Mouse (Mus musculus) thymus, postnatal 25 days (tissue): Measurements from ENCODE around the gene Timm13.
A peak's percentile ranks its signal among the peaks of the same experiment; 100 is the strongest.

ENCODE experiments used
- DNase-seq: peaks from one replicate; pipeline ENCODE4 v3.0.0; 2022

Timm13 gene

DNA sequence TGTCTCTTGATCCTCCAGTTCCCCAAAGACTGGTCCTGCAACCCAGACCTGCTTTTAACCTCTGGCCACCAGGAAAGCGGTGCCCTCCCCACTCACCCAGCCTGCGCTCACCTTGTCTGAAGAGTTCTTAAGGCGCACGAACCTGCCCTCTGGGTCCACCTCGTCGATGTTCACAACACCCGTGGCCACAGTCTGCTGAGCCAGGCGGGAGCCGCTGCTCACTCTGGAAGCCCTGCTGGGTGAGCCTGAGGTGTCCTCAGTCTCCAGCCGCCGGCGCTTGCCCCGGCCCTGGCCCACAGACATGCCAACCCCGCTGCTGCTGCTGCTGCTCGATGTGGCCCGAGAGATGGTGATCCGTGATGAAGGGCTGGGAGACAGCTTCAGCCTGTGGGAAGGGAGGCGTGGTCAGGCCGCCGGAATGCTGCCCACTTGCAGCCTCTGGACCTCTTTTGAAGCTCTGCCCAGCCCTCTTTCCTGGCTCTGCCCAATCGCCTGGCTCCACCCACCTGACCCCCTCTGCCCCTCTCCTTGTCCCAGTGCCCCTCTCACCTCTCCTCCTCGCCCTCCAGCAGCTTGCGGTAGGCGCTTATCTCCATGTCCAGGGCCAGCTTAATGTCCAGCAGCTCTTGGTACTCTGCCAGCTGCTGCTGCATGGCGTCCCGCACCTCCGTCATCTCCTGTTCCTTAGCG lies 3.4 kb upstream of the Timm13 start:
- DNase-seq, result no peak

DNA sequence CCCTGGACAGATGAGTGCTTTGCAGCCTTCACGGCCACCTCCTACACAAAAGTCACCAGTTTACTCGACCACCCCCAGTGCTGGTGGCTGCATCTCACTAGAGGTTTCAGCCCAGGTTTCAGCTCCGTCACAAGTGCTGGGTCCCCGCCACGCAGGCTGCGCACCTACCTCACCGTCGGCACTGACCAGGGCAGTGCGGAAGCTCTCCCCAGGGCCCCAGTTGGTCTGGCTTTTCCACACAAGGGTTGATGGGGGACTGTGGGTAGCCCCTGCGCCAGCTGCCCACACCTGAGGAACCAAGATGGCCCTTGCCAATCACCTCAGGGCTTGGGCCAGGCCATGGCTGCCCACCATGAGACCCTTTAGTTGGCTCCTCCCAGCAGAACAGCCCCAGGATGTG lies 2.5 kb upstream of the Timm13 start:
- DNase-seq, result no peak

DNA sequence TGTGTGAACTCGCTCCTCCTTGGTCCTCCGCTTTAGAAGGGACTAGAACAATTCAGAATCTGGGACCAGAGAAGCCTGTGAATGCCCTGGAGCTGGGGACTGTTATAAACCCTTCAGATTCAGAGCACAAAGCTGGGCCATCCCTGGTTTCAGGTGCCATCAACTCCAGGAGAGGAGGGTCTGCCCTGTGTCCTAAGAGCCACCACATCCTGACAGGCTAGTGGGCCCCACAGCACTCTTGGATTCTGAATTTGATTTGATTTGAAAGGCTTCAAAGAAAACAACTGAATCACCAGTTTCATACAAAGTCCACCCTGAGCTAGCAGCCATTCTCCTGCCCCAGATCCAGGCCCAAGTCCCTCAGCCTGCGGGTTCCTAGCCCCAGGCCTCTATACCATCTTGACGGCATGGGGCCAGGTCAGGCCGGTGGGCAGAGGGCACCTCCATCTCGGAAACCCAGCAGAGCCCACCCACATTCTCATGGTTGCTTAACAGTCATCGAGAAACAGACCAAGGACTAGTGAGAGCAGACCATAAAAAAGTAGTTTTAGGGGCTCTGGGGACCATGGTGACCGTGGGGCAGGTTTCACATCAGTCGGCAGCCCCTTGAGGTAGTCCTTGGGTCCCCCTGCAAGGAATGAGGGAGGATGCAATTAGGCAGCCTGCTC lies 1.6 kb upstream of the Timm13 start:
- no peak for DNase-seq

DNA sequence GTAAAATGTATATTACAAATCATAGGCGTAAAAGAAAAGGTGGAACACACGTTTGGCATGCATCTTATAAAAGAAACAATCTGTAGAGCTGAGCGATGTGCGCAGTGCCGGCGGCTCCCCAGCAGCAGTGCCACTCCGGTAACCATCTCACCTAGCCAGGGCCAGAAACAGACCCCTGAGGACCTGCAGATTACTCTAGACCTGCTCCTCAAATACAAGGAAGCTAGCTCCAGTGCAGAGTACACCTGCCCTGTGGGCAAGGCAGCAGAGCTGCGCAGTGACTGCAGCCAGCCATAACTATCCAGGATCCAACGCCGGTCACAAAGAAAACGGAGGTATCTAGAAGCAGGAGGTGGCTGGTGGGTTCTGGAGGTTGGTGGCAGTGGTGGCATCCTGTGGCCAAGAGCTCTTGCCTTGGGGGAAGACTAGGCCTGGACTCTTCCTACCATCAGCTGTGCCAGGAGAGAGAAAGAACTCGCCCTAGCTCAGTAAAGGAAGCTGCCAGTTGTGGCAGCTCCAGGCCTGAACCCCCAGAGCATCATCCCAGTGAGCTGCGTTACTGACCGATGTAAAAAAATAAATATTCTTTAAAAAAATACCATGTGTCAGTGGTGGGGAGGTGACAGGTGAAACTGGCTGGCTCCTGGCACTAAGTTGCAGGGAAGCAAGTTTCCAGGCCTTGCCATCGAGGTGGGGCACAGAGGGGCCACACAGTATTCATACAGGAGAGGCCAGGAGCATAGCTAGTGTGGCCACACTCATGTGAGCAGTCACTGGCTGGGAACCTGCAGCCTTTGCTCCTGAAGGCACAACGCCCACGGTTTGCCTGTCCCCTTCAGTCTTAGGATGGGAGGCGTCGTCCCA lies 872 bp upstream of the Timm13 start:
- DNase-seq, result no peak

DNA sequence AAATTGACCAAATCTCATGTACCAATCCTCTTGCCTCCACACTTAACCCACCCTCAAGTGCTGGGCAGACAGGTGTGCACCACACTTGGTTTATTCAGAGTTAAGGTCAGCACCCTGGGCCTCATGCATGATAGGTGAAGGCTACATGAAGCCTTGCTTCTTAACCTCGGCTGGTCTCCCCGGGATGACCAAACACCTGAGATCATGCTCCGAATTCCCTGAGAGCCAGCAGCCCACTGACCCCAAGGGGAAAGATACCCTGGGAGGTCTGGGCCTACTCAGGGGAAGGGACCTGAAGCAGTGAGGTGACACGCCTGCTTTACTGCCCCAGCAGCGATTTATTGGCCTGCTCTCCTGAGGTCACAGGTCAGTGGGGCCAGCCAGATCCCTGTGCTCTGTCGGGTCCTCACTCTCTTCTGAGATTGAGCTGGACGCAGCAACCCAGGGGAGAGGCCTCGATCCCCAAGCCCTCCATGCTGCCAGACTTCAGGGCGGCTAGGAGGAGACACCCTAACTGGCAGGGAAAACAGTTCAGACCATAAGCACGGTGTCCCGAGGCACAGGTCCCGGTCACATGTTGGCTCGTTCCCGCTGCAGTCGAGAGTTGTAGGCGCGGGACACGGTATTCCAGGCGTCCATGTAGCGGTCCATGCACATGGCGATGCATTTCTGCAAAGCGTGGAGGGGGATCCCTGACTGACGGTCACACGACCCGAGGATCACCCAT lies 1.0 kb downstream of the Timm13 start:
- no peak for DNase-seq

DNA sequence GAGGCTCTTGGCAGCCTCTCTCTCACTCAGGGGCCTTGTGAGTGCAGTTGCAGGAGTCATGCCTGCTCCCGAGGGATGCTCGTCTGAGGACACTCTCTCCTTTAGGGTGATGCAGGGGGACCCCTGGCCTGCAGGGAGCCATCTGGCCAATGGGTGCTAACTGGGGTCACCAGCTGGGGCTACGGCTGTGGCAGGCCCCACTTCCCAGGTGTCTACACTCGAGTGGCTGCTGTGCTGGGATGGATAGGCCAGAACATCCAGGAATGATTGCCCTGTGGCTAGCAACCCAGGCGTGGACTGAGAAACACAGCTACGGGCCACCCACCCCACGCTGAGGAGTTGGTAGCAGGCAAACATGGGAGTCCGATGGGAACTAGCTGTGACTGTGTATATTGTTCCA lies 1.7 kb downstream of the Timm13 start:
- DNase-seq, result no peak

DNA sequence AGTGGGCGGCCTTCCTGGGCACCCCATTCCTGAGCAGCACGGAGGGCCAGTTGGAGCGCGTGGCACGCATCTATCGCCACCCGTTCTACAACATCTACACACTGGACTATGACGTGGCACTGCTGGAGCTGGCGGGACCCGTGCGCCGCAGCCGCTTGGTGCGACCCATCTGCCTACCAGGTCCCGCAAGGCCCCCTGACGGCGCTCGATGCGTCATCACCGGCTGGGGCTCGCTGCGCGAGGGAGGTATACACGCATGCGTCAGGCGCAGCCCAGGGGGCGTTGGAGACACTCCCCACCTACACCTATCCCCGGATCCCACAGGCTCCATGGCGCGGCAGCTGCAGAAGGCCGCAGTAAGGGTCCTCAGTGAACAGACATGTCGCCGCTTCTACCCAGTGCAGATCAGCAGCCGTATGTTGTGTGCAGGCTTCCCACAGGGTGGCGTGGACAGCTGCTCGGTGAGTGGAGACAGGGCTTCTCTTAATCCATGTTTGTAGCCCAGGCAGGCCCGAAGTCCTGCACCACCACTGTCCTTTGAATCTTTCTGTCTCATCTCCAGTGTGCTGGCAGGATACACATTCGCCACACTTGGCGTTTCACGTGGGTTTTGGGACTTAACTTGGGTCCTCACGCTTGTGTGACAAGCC lies 2.8 kb downstream of the Timm13 start:
- DNase-seq, result no peak

DNA sequence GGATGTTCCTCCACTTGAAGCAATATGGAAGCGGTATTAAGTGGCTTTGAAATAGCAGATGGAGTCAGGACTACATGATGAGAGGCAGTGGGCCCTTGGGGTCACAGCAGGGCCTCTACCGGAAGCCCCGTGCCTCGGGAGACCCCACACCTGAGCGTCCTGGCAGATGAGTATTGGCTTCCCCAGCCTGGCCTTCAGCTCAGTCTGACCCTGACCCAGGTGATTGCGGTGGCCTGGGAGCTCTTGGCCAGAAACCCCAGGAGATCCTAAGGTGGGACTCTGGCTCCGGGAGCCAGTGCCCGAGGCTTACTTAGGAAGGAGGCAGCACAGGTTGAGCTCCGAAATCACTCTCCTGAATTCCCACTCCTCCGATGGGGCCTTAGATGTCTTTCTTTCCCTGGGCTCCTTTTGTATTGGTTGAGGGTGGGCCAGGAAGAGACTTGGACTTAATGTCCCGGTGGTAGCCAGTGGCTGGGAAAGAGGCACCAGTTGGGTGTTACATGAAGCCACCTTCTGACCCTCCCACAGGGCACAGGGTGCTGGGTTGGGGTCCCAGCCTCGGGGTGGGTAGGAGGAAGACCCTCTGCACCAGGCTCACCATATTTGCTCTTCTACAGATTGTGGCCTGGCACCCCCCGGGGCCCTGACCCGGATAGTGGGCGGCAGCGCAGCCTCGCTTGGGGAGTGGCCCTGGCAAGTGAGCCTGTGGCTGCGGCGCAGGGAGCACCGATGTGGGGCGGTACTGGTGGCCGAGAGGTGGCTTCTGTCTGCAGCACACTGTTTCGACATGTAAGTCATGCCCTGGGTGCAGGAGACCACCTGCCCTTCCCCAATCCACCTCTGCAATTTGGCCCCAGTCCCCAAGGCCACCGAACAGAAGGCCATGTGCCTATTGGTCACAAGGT lies 3.9 kb downstream of the Timm13 start:
- no peak for DNase-seq

DNA sequence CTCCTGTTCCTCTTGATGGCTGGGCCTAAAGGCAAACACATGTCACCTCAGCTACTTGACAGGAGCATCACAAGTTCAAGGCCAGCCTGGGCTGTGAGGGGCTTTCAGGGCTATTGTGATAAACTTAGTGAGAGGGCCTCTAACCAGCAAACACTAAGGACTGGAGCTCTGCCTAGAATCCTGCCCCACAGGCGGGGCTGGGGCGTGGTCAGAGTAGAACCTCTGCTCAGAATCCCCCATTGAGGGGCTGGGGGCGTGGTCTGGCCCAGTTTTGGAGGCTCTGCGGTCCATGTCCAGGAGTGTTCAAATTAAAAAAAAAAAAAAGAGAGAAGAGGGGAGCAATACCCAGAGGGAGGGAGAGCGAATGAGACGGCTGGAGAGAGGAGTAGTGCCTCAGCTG lies 5.1 kb downstream of the Timm13 start:
- no peak for DNase-seq

DNA sequence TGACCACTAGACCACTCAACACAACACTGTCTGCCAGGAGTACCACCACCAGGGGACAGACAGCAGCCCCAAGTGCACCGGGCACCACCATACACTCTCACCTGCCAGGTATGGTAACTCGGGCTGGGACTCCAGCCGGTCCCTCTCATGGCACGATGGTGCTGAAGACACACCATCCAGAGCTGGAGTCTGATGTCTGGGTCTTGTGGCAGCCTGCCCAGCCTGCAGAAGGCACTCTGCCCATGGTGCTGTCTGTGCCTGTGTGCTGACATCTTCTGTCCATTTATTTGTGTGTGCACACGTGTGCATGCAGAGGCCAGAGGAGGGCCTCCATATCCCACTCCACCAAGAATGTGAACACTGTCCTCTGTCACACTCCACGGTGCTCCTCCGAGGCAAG lies 5.7 kb downstream of the Timm13 start:
- DNase-seq, result no peak

DNA sequence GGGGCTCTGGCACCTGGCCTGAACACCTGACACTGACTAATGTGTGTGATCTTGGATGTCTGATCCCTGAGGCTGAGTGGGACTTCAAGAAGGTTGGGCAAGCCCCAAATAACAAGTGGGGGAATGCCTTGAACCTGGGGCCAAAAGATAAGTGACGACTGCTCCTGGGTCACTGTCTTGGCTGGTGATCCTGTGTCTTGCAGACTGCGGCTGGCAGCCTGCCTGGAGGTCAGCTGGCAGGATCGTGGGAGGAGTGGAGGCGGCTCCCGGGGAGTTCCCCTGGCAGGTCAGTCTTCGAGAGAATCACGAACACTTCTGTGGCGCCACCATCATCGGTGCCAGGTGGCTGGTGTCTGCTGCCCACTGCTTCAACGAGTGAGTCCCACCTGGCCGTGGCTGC lies 13.6 kb downstream of the Timm13 start:
- no peak for DNase-seq

DNA sequence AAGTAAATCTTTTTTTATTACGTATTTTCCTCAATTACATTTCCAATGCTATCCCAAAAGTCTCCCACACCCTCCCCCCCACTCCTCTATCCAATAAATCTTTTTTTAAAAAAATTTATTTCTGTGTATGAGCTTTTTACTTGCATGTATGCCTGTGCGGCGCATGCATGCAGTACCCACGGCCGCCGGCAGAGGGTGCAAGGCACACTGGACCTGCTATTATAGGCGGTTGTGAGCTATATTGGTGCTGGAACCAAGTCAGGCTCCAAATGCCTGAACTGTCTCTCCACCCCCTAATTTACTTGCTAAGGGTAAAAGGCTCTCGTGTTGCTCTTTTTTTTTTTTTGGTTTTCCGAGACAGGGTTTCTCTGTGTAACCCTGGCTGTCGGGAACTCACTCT lies 19.5 kb downstream of the Timm13 start:
- peak; percentile 84 for DNase-seq

DNA sequence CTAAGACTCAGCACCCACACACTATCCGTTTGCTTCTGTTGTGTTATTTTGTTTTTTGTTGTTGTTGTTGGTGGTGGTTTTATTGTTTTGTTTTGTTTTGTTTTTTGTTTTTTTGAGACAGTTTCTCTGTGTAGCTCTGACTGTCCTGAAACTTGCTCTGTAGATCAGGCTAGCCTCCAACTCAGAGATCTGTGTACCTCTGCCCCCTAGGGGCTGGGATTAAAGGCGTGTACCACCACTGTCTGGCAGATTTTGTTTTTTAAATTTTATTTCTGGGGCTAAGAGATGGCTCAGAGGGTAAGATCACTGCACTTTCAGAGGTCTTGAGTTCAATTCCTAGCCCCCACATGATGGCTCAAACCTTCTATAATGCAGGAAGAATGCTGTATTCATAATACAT lies 19.9 kb downstream of the Timm13 start:
- DNase-seq, result no peak

DNA sequence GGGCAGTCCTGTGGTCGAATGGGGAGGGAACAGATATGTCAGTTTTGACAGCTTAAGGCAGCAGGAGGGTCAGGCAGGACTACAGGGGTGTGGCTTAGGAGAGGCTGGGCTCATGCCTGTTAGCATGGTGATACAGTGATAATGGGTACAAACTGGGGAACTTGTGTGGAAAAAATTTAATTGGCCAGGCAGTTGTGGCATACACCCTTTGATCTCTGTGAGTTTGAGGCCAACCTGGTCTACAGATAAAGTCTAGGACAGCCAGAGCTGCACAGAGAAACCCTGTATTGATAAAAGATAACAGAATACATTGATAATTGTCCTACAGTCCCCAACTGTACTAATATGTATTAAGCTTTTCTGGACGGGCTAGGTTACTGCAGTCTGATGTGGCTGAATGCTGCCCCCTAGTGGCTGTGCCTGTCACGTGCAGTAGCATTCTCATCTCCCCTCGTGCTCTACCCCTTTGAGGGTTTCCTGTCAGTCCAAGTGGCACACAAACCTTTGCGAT lies 20.6 kb downstream of the Timm13 start:
- DNase-seq, result peak; percentile 76

DNA sequence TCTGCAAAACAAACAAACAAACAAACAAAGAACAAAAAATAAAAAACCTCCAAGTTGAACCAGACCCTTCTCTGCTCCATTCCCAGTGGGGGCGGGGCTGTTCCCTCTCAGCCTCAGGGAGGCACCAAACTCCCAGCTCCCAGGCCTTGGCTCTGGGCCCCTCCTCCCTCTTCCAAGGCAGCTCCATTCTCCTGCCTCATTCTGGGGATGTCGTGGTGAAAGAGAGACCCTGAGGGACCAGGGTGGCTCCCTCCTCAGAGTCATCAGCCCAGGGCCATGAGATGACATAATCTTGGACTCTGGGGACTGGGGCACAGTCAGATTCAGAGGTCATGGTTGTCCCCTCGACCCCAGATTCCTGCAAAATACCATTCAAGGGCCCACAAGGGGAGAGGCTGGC lies 24.2 kb downstream of the Timm13 start:
- no peak for DNase-seq

DNA sequence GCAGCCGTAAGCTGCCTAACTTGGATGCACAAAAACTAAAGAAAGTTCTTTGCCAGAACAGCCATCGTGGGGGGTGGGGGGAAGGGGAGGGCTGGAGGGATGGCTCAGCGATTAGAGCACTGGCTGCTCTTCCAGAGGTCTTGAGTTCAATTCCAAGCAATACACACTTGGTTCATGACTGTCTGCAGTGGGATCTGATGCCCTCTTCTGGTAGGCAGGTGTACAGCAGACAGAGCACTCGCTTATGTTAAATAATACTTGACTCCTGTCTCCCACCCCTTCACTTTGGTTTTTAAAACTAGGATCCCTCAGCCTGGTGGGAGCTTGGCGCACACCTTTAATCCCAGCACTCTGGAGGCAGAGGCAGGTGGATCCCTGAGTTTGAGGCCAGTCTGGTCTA lies 24.7 kb downstream of the Timm13 start:
- peak; percentile 68 for DNase-seq

DNA sequence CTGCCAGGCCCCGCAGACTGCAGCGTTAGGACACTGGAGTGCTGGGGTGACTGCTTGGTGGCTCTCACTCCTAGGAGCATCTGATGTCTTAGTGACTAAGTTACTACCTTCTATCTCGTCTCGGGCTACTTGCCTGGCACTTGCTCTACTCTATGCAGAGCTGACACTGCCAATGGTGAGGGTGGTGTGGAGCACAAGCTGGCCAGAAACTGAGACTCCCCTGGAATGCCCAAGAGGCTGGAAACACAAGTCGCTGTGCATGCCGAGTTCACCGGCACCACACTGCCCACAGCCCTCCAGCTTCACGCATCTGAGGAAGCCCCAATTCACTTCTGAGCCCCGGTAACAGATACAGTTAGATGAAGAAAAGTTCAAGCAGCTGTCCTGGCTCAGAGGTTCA lies 26.7 kb downstream of the Timm13 start:
- DNase-seq, result no peak

DNA sequence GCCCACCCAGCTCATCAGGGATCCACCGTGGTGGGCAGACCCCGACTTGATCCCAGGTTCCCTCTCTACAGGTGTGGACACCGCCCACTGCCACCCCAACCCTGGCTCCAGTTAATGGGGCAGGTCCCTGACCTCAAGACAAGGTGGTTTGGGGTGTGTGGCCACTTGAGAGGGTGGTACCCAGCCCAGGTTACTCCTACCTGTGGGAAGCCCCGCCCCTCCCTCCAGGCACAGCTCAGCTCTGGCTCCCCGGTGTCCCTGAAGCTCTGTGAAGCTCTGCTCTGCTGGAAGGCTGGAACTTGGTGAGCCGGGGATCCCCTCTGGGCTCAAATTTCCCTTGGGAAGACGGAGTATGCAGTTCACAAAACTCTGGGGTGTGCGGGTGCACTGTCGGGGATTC lies 29.2 kb downstream of the Timm13 start, which contains the start of gene Tmprss9:
Gene Tmprss9, plus strand, starts transcription at position 268 of the 400 bp plus-strand sequence.
- DNase-seq, result no peak

DNA sequence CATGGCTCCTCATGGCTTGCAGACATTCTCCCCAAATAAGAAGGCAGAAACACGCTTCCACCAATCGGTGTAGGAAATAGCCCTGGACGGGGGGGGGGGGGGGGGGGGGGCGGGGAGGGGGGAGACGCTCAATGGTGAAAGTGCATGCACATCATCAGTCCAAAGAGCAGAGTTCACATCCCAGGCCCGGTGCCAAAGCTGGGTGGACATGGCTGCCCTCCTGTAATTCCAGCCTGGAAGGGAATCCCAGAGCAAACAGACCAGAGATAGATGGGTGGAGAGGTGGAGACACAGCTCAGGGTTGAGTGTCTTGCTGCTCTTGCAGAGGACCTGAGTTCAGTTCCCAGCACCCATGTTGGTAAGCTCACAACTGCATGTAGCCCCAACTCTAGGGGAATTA lies 29.8 kb downstream of the Timm13 start:
- no peak for DNase-seq

DNA sequence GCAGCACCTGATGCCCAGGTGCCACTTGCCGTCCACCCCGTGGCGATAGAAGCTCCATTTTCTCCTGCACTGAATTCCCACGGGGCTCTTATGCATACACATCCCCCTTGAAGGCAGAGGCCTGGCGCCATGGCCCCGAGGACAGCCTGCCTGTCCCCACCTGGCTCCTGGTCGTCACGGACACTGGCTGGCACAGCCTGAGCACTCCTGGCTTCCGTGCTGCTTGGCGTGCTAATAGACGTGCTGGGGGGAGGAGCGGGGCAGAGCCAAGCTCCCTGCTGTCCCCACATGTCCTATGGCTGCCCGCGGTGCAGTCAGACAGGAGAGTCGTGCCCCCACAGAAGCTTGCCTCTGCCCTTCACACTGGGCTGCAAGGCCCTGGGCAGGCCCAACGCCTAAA lies 36.3 kb downstream of the Timm13 start:
- no peak for DNase-seq

DNA sequence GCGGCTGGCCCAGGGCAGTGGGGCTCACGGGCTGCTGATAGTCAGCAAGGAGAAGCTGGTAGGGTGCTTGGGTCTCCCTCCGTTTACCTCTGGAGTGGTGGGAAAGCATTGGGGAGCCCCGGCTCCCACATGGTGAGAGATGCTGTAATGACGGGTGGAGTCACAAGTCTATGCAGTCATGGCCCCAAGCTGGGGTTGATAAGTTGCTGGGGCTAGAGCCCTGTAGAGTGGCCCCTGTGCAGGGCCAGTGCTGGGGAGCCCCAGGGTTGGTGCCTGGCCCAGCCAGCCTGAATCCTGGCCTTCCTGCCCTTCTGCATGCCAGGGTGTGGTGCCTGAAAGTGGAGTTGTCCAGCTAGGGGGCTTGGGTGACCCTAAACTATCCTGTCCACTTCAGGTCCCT lies 38.5 kb downstream of the Timm13 start:
- DNase-seq, result no peak
